Mouse (Mus musculus): ENCODE results near the gene Olfr6. TPM values are rescaled to one million over a fixed set of nuclear protein-coding genes. Genes with fewer than 3 reads are reported as not detected.
"Not testable (repeated sequence)": the region's sequence is repeated elsewhere in the genome, so short reads cannot be mapped to it uniquely, and the experiment has no call there.

Gene Olfr6
- polyA plus RNA-seq, 1 experiment from 2014 or later: not detected

- not testable (repeated sequence) for H3K27ac ChIP-seq (ENCODE audit: low read depth, low read length); H3K4me3 ChIP-seq (ENCODE audit: low read depth, low read length); DNase-seq (ENCODE audit: low spot score); ATAC-seq (replicated peaks; ENCODE audit: low FRiP score); H3K4me2 ChIP-seq (ENCODE audit: low read depth, low read length, severe bottlenecking); H3K9me3 ChIP-seq (ENCODE audit: control insufficient read depth, low read length); H3K27me3 ChIP-seq (ENCODE audit: control insufficient read depth, insufficient read depth, low read length); H3K36me3 ChIP-seq (ENCODE audit: control insufficient read depth, insufficient read depth, low read length); H3K9ac ChIP-seq (ENCODE audit: low read length); H3K4me1 ChIP-seq (replicated peaks; ENCODE audit: control insufficient read depth, insufficient read depth, low read length)
- 89% methylated on average over 2 of the region's 7 CpGs for WGBS
These were observed 42.8 kb downstream of the Olfr6 start for GRCm38 (mm10) chr7:106920961-106921360.

DNA sequence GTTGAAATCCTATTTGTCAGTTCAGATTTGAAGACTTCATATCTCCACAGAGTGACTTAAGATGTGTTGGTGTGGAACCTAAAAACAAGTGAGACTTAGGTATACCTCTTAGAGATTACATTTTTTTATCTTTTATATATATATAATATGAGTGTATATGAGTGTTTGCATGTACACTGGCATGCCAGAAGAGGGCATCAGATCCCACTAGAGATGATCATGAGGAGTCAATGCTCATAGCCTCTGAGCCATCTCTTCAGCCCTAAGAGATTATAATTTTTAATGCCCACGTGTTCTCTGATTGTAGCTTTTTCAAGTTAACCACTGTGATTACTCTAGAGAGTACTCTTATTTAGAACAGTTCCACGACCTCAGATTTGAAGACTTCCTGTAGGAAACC is 56.1 kb downstream of the Olfr6 start, which contains the start of gene Olfr1532-ps1:
Gene Olfr1532-ps1 (plus strand): TSS at position 326 of the 400 bp plus-strand sequence.
- Histone ChIP-seq H3K27ac (ENCODE audit: low read depth, low read length) (no peak within 1 kb of the TSS), H3K4me2 (ENCODE audit: low read depth, low read length, severe bottlenecking) (no peak within 1 kb of the TSS), H3K9ac (ENCODE audit: low read length) (no peak within 1 kb of the TSS), H3K4me3 (ENCODE audit: low read depth, low read length) (no peak within 1 kb of the TSS), H3K27me3 (ENCODE audit: control insufficient read depth, insufficient read depth, low read length) (no peaks in the 10 kb centered on the region), H3K36me3 (ENCODE audit: control insufficient read depth, insufficient read depth, low read length) (no peaks in the 10 kb centered on the region), H3K9me3 (ENCODE audit: control insufficient read depth, low read length) (no peaks in the 10 kb centered on the region), H3K4me1 (replicated peaks; ENCODE audit: control insufficient read depth, insufficient read depth, low read length) (no peaks in the 10 kb centered on the region)
- DNase-seq (ENCODE audit: low spot score) (no peak), ATAC-seq (replicated peaks; ENCODE audit: low FRiP score) (no peak)
- 57% methylated on average over 2 of the region's 2 CpGs for WGBS

Other genes with a start within 250 kb of the Olfr6 start
- not detected in 2 replicates for gene Olfr695, start 247.5 kb downstream of the Olfr6 start, polyA plus RNA-seq (2014; fragmentation: Nextera tagmentation; extraction: Ambion mirVana)
- gene Olfr697, start 221.5 kb downstream of the Olfr6 start, polyA plus RNA-seq (2014; fragmentation: Nextera tagmentation; extraction: Ambion mirVana): not detected in 2 replicates
- not detected in 2 replicates for gene Olfr698, start 208.5 kb downstream of the Olfr6 start, polyA plus RNA-seq (2014; fragmentation: Nextera tagmentation; extraction: Ambion mirVana)
- not detected in 2 replicates for gene Olfr699, start 170.7 kb downstream of the Olfr6 start, polyA plus RNA-seq (2014; fragmentation: Nextera tagmentation; extraction: Ambion mirVana)
- not detected in 2 replicates for gene Olfr700, start 155.1 kb downstream of the Olfr6 start, polyA plus RNA-seq (2014; fragmentation: Nextera tagmentation; extraction: Ambion mirVana)
- not detected in 2 replicates for gene Olfr701, start 149.8 kb downstream of the Olfr6 start, polyA plus RNA-seq (2014; fragmentation: Nextera tagmentation; extraction: Ambion mirVana)
- gene Olfr702, start 130.0 kb downstream of the Olfr6 start, polyA plus RNA-seq (2014; fragmentation: Nextera tagmentation; extraction: Ambion mirVana): not detected in 2 replicates
- not detected in 2 replicates for gene Olfr703, start 120.6 kb downstream of the Olfr6 start, polyA plus RNA-seq (2014; fragmentation: Nextera tagmentation; extraction: Ambion mirVana)
- gene Olfr704, start 100.8 kb downstream of the Olfr6 start, polyA plus RNA-seq (2014; fragmentation: Nextera tagmentation; extraction: Ambion mirVana): not detected in 2 replicates
- gene Olfr705, start 87.0 kb downstream of the Olfr6 start, polyA plus RNA-seq (2014; fragmentation: Nextera tagmentation; extraction: Ambion mirVana): not detected in 2 replicates
- not detected in 2 replicates for gene Olfr706, start 75.8 kb downstream of the Olfr6 start, polyA plus RNA-seq (2014; fragmentation: Nextera tagmentation; extraction: Ambion mirVana)
- gene Olfr707, start 62.7 kb downstream of the Olfr6 start, polyA plus RNA-seq (2014; fragmentation: Nextera tagmentation; extraction: Ambion mirVana): not detected in 2 replicates
- not detected in 2 replicates for gene Olfr1532-ps1, start 55.9 kb downstream of the Olfr6 start, polyA plus RNA-seq (2014; fragmentation: Nextera tagmentation; extraction: Ambion mirVana)
- gene Olfr709-ps1, start 31.7 kb downstream of the Olfr6 start, polyA plus RNA-seq (2014; fragmentation: Nextera tagmentation; extraction: Ambion mirVana): not detected in 2 replicates
- not detected in 2 replicates for gene Olfr710, start 15.6 kb downstream of the Olfr6 start, polyA plus RNA-seq (2014; fragmentation: Nextera tagmentation; extraction: Ambion mirVana)
- not detected in 2 replicates for gene Olfr711, start 11.5 kb upstream of the Olfr6 start, polyA plus RNA-seq (2014; fragmentation: Nextera tagmentation; extraction: Ambion mirVana)
- not detected in 2 replicates for gene Olfr2, start 42.1 kb upstream of the Olfr6 start, polyA plus RNA-seq (2014; fragmentation: Nextera tagmentation; extraction: Ambion mirVana)
- not detected in 2 replicates for gene Olfr713, start 67.2 kb upstream of the Olfr6 start, polyA plus RNA-seq (2014; fragmentation: Nextera tagmentation; extraction: Ambion mirVana)
- gene Olfr714, start 107.0 kb upstream of the Olfr6 start, polyA plus RNA-seq (2014; fragmentation: Nextera tagmentation; extraction: Ambion mirVana): not detected in 2 replicates
- gene Olfr17, start 129.3 kb upstream of the Olfr6 start, polyA plus RNA-seq (2014; fragmentation: Nextera tagmentation; extraction: Ambion mirVana): not detected in 2 replicates
- gene Olfr715b, start 146.4 kb upstream of the Olfr6 start, polyA plus RNA-seq (2014; fragmentation: Nextera tagmentation; extraction: Ambion mirVana): not detected in 2 replicates
- not detected in 2 replicates for gene Olfr715, start 167.1 kb upstream of the Olfr6 start, polyA plus RNA-seq (2014; fragmentation: Nextera tagmentation; extraction: Ambion mirVana)
- not detected in 2 replicates for gene Olfr716, start 174.4 kb upstream of the Olfr6 start, polyA plus RNA-seq (2014; fragmentation: Nextera tagmentation; extraction: Ambion mirVana)
- gene Nlrp14, start 203.1 kb upstream of the Olfr6 start, polyA plus RNA-seq (2014; fragmentation: Nextera tagmentation; extraction: Ambion mirVana): not detected in 2 replicates
- gene Rbmxl2, start 245.5 kb upstream of the Olfr6 start, polyA plus RNA-seq (2014; fragmentation: Nextera tagmentation; extraction: Ambion mirVana): not detected in 2 replicates